Mouse (Mus musculus) brain, embryonic 14.5 days (tissue): ENCODE measurements around the gene Cul1. TPM values are rescaled to one million over a fixed set of nuclear protein-coding genes. Genes with fewer than 3 reads are reported as not detected.
"Not testable (repeated sequence)": the region's sequence is repeated elsewhere in the genome, so short reads cannot be mapped to it uniquely, and the experiment has no call there.

Source experiments
- DNase-seq: peaks from one replicate; pipeline ENCODE4 v3.0.0-alpha.2; 2011; ENCODE audit warnings: low read depth
- CTCF ChIP-seq: fragments of 200-500 bp; IDR thresholded peaks from 2 replicates; pipeline ENCODE4 v1.5.1; 2012; ENCODE audit warnings: inconsistent platforms, mild to moderate bottlenecking, moderate library complexity, borderline replicate concordance; ENCODE audit not compliant: insufficient read depth, insufficient read length; ENCODE audit errors: extremely low read depth
- POLR2A ChIP-seq: fragments of 200-500 bp; IDR thresholded peaks from 2 replicates; pipeline ENCODE4 v1.6.1; 2012; ENCODE audit warnings: mild to moderate bottlenecking, inconsistent platforms, borderline replicate concordance; ENCODE audit not compliant: poor library complexity, insufficient read depth, insufficient read length, severe bottlenecking; ENCODE audit errors: extremely low read depth
- polyA plus RNA-seq: library from polyadenylated mRNA; depleted of rRNA; stranded (reverse); fragments of >200 nt; gene quantifications from 2 replicates; pipeline ENCODE4 v1.2.3, GENCODE M21; 2012; rRNA removed

The Cul1 gene
- polyA plus RNA-seq: 103 and 113 TPM in 2 replicates

DNA sequence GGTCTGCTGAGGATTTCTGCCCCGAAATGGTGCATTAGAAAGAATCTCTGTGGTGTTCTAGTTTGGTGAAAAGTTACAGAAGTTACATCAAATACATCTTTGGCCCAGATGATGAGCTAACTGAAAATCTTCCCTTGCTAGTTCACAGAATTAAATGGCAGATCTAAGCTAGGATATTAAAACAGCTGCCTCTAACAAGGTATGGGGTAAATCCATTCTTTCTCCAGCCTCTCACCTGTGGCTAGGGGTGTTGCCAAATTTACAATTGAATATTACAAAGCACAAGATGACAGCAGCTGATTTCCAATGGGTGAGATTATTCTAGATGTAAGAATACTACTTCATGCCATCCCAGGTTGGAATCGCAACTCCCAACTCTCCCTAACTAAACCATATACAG, at the start of gene Cul1:
Cul1 (plus strand) TSS at position 301 of the 400 bp plus-strand sequence.
- no peak for DNase-seq
- TF ChIP-seq POLR2A: no peak
- no peak for TF ChIP-seq CTCF

- TF ChIP-seq CTCF (no peak), POLR2A (no peak)
- peak; percentile 58 for DNase-seq
Observed at GRCm38 (mm10) chr6:47404419-47405382, 48.5 kb upstream of the Cul1 start.

- TF ChIP-seq CTCF: no peak
- TF ChIP-seq POLR2A: no peak
- DNase-seq: peak; percentile 84
Observed at GRCm38 (mm10) chr6:47412886-47413606, 40.2 kb upstream of the Cul1 start.

GRCm38 (mm10) chr6:47413656-47414055, 39.5 kb upstream of the Cul1 start:
- DNase-seq: peak; percentile 30
- TF ChIP-seq CTCF: no peak

- DNase-seq: no peak
Observed at GRCm38 (mm10) chr6:47418691-47419090, 34.5 kb upstream of the Cul1 start.

DNA sequence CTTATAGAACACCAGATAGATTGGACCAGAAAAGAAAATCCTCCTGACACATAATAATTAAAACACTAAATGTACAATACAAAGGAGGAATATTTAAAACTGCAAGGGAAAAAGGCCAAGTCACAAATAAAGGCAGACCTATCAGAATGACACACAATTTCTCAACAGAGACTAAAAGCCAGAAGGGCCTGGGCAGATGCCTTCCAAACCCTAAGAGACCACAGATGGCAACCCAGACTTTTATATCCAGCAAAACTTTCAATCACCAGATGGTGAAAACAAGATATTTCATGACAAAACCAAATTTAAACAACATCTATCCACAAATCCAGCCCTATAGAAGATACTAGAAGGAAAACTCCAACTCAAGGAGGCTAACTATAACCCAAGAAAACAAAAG, 33.0 kb upstream of the Cul1 start:
- DNase-seq: peak; percentile 58
- no peak for TF ChIP-seq POLR2A
- TF ChIP-seq CTCF: no peak

More at GRCm38 (mm10) chr6:47418691-47419090, 34.5 kb upstream of the Cul1 start:
- TF ChIP-seq POLR2A: no peak
- no peak for TF ChIP-seq CTCF

GRCm38 (mm10) chr6:47421221-47421620, 32.0 kb upstream of the Cul1 start:
- TF ChIP-seq CTCF (no peak), POLR2A (no peak)
- DNase-seq: peak; percentile 70

DNA sequence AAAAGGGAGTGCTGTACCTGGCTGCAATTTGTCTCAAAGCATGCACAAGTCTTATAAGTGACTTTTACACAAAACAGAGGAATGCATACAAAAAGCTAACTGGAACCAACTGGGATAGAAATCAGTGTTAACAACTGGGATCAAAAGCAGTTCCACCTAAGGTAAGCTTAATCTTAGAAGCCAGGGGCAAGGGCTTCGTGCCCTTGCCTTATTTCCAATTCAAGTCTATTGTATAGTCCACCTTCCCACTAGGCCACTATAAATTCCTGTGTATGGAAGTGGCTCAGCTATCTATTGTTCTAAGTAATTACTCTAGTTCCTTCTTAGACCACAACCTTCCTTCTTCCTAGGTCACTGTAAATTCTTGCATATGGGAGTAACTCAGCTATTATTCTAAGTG, 27.1 kb upstream of the Cul1 start:
- no peak for DNase-seq
- TF ChIP-seq POLR2A: no peak
- TF ChIP-seq CTCF: no peak

DNA sequence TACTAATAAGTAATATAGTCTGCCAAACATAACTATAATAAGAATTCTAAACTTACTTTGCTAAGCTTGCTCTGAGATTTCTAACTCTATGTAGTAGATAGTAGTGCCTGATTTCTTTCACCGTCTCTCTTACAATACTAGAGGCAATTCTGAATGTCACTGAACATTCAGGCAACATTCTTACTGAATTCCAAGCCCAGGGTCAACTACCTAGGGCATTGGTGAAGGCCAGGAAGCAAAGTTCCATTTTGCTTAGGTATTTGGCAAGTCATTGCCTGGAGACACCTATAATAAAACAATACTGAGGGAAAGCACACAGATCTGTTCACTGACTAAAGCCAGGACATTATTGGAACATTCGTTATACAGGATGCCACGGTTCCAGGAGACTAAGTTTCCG, 26.6 kb upstream of the Cul1 start:
- DNase-seq: not testable (repeated sequence)

GRCm38 (mm10) chr6:47432795-47433194, 20.4 kb upstream of the Cul1 start:
- DNase-seq: not testable (repeated sequence)

DNA sequence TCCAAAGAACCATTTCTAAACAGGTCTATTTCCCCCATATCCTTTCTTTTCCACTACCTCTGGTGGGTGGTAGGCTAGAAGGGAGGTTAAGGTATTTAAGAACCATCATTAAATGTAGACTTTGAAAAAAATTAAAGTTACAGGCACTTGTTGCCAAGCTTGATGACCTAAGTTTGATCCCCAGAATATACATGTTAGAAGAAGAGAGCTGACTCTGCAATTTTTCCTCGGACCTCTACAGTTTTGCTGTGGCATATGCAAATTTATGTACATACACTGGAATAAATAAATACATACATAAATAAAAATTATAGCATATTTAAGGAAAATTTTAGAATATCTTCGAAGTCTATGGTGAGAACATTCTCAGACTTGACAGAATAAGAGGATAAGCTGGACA, 13.1 kb upstream of the Cul1 start:
- no peak for DNase-seq
- no peak for TF ChIP-seq POLR2A
- TF ChIP-seq CTCF: no peak

DNA sequence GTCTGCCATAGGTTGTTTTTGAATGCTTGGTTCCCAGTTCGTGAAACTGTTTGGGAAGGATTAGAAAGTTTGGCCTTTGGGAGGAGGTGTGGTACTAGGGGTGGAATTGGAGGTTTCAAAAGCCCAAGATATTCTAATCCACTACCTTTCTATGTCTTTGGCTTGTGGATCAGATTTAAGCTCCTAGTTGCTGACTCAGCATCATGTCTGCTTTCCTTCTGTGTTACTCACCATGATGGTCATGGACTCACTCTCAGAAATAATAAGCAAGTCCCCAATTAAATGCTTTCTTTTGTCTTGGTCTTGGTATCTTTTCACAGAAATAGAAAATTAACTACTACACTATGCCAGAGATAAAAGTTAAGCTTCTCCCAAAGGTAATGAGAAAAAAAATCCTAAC, 5.5 kb upstream of the Cul1 start:
- DNase-seq: no peak
- TF ChIP-seq POLR2A: no peak
- TF ChIP-seq CTCF: no peak

GRCm38 (mm10) chr6:47453522-47454130, 428 bp downstream of the Cul1 start:
- peak; percentile 79 for DNase-seq
- TF ChIP-seq CTCF (no peak), POLR2A (peak; percentile 23; the same call in 1 of the 2 replicates)
